Mouse (Mus musculus): ENCODE data around the gene F3. TPM values are rescaled to one million over a fixed set of nuclear protein-coding genes. Genes with fewer than 3 reads are reported as not detected.

Gene F3
- polyA plus RNA-seq, 1 experiment from 2014 or later = 13.0 TPM

- Histone ChIP-seq H3K9me3 (replicated peaks; ENCODE audit: control insufficient read depth, low read length, poor library complexity, severe bottlenecking) (no peaks in the 10 kb centered on the region), H3K4me2 (ENCODE audit: low read length) (no peak overlapping the region), H3K4me1 (ENCODE audit: control insufficient read depth, insufficient read depth, low read length) (no peaks in the 10 kb centered on the region), H3K27ac (ENCODE audit: low read length) (no peak overlapping the region), H3K4me3 (ENCODE audit: low read depth, low read length) (no peak overlapping the region), H3K9ac (ENCODE audit: low read depth, low read length) (no peak overlapping the region), H3K36me3 (ENCODE audit: control insufficient read depth, insufficient read depth, low read length) (no peaks in the 10 kb centered on the region), H3K27me3 (ENCODE audit: control insufficient read depth, insufficient read depth, low read depth, low read length) (no peaks in the 10 kb centered on the region)
- no peak for ATAC-seq
- WGBS = 92% methylated on average over 2 of the region's 2 CpGs
Measured at GRCm38 (mm10) chr3:121714461-121714860, 8.9 kb upstream of the F3 start.

GRCm38 (mm10) chr3:121715336-121715735, 8.0 kb upstream of the F3 start:
- Histone ChIP-seq H3K9ac (ENCODE audit: low read depth, low read length) (no peak overlapping the region), H3K27me3 (ENCODE audit: control insufficient read depth, insufficient read depth, low read depth, low read length) (no peaks in the 10 kb centered on the region), H3K36me3 (ENCODE audit: control insufficient read depth, insufficient read depth, low read length) (no peaks in the 10 kb centered on the region), H3K27ac (ENCODE audit: low read length) (no peak overlapping the region), H3K9me3 (replicated peaks; ENCODE audit: control insufficient read depth, low read length, poor library complexity, severe bottlenecking) (no peaks in the 10 kb centered on the region), H3K4me3 (ENCODE audit: low read depth, low read length) (no peak overlapping the region), H3K4me1 (ENCODE audit: control insufficient read depth, insufficient read depth, low read length) (no peaks in the 10 kb centered on the region), H3K4me2 (ENCODE audit: low read length) (no peak overlapping the region)
- no peak for ATAC-seq

GRCm38 (mm10) chr3:121715741-121716459, 7.4 kb upstream of the F3 start:
- Histone ChIP-seq H3K36me3 (ENCODE audit: control insufficient read depth, insufficient read depth, low read length) (no peaks in the 10 kb centered on the region), H3K27me3 (ENCODE audit: control insufficient read depth, insufficient read depth, low read depth, low read length) (no peaks in the 10 kb centered on the region), H3K9ac (ENCODE audit: low read depth, low read length) (no peak overlapping the region), H3K4me1 (ENCODE audit: control insufficient read depth, insufficient read depth, low read length) (no peaks in the 10 kb centered on the region), H3K9me3 (replicated peaks; ENCODE audit: control insufficient read depth, low read length, poor library complexity, severe bottlenecking) (no peaks in the 10 kb centered on the region), H3K4me2 (ENCODE audit: low read length) (no peak overlapping the region), H3K4me3 (ENCODE audit: low read depth, low read length) (no peak overlapping the region), H3K27ac (ENCODE audit: low read length) (no peak overlapping the region)
- 83% methylated on average over 6 of the region's 6 CpGs for WGBS
- ATAC-seq = no peak

- no peak overlapping the region for H3K27ac ChIP-seq (ENCODE audit: low read length)
- H3K9me3 ChIP-seq (replicated peaks; ENCODE audit: control insufficient read depth, low read length, poor library complexity, severe bottlenecking) = no peaks in the 10 kb centered on the region
- ATAC-seq = no peak
- peaks cover 5% of the 10 kb centered on the region for H3K4me1 ChIP-seq (ENCODE audit: control insufficient read depth, insufficient read depth, low read length)
- no peak overlapping the region for H3K9ac ChIP-seq (ENCODE audit: low read depth, low read length)
- H3K4me3 ChIP-seq (ENCODE audit: low read depth, low read length) = no peak overlapping the region
- no peaks in the 10 kb centered on the region for H3K27me3 ChIP-seq (ENCODE audit: control insufficient read depth, insufficient read depth, low read depth, low read length)
- H3K4me2 ChIP-seq (ENCODE audit: low read length) = no peak overlapping the region
- H3K36me3 ChIP-seq (ENCODE audit: control insufficient read depth, insufficient read depth, low read length) = no peaks in the 10 kb centered on the region
- WGBS = 89% methylated on average over 5 of the region's 5 CpGs
Measured at GRCm38 (mm10) chr3:121716480-121716879, 6.9 kb upstream of the F3 start.

- no peak overlapping the region for H3K9ac ChIP-seq (ENCODE audit: low read depth, low read length)
- H3K27me3 ChIP-seq (ENCODE audit: control insufficient read depth, insufficient read depth, low read depth, low read length) = 0 out of 2 replicates have a peak, but pooled peaks cover 2% of the 10 kb centered on the region
- H3K9me3 ChIP-seq (replicated peaks; ENCODE audit: control insufficient read depth, low read length, poor library complexity, severe bottlenecking) = no peaks in the 10 kb centered on the region
- H3K4me1 ChIP-seq (ENCODE audit: control insufficient read depth, insufficient read depth, low read length) = peaks cover 12% of the 10 kb centered on the region
- H3K4me2 ChIP-seq (ENCODE audit: low read length) = no peak overlapping the region
- H3K4me3 ChIP-seq (ENCODE audit: low read depth, low read length) = no peak overlapping the region
- ATAC-seq = no peak
- no peaks in the 10 kb centered on the region for H3K36me3 ChIP-seq (ENCODE audit: control insufficient read depth, insufficient read depth, low read length)
- WGBS = 84% methylated on average over 8 of the region's 8 CpGs
- H3K27ac ChIP-seq (ENCODE audit: low read length) = no peak overlapping the region
Measured at GRCm38 (mm10) chr3:121718679-121719078, 4.7 kb upstream of the F3 start.

- Histone ChIP-seq H3K27ac (ENCODE audit: low read length) (no peak overlapping the region), H3K4me2 (ENCODE audit: low read length) (no peak overlapping the region), H3K36me3 (ENCODE audit: control insufficient read depth, insufficient read depth, low read length) (no peaks in the 10 kb centered on the region), H3K9ac (ENCODE audit: low read depth, low read length) (no peak overlapping the region), H3K4me1 (ENCODE audit: control insufficient read depth, insufficient read depth, low read length) (peaks cover 12% of the 10 kb centered on the region), H3K9me3 (replicated peaks; ENCODE audit: control insufficient read depth, low read length, poor library complexity, severe bottlenecking) (no peaks in the 10 kb centered on the region), H3K4me3 (ENCODE audit: low read depth, low read length) (no peak overlapping the region), H3K27me3 (ENCODE audit: control insufficient read depth, insufficient read depth, low read depth, low read length) (0 out of 2 replicates have a peak, but pooled peaks cover 2% of the 10 kb centered on the region)
- no peak for ATAC-seq
- 77% methylated on average over 3 of the region's 3 CpGs for WGBS
Measured at GRCm38 (mm10) chr3:121719701-121720100, 3.6 kb upstream of the F3 start.

- no peak for ATAC-seq
- Histone ChIP-seq H3K4me3 (ENCODE audit: low read depth, low read length) (no peak overlapping the region; the same call in 1 of the 2 replicates), H3K27me3 (ENCODE audit: control insufficient read depth, insufficient read depth, low read depth, low read length) (0 out of 2 replicates have a peak, but pooled peaks cover 2% of the 10 kb centered on the region), H3K9ac (ENCODE audit: low read depth, low read length) (no peak overlapping the region), H3K4me2 (ENCODE audit: low read length) (peak overlapping the region; percentile 40), H3K9me3 (replicated peaks; ENCODE audit: control insufficient read depth, low read length, poor library complexity, severe bottlenecking) (no peaks in the 10 kb centered on the region), H3K4me1 (ENCODE audit: control insufficient read depth, insufficient read depth, low read length) (peaks cover 17% of the 10 kb centered on the region), H3K27ac (ENCODE audit: low read length) (peak overlapping the region; percentile 22; the same call in 1 of the 2 replicates), H3K36me3 (ENCODE audit: control insufficient read depth, insufficient read depth, low read length) (no peaks in the 10 kb centered on the region)
- 40% methylated on average over 14 of the region's 14 CpGs for WGBS
Measured at GRCm38 (mm10) chr3:121720801-121721690, 2.3 kb upstream of the F3 start.

- Histone ChIP-seq H3K4me3 (ENCODE audit: low read depth, low read length) (no peak overlapping the region), H3K4me1 (ENCODE audit: control insufficient read depth, insufficient read depth, low read length) (peaks cover 17% of the 10 kb centered on the region), H3K27ac (ENCODE audit: low read length) (no peak overlapping the region), H3K36me3 (ENCODE audit: control insufficient read depth, insufficient read depth, low read length) (no peaks in the 10 kb centered on the region), H3K4me2 (ENCODE audit: low read length) (no peak overlapping the region; the same call in 1 of the 2 replicates), H3K9ac (ENCODE audit: low read depth, low read length) (no peak overlapping the region), H3K27me3 (ENCODE audit: control insufficient read depth, insufficient read depth, low read depth, low read length) (0 out of 2 replicates have a peak, but pooled peaks cover 2% of the 10 kb centered on the region), H3K9me3 (replicated peaks; ENCODE audit: control insufficient read depth, low read length, poor library complexity, severe bottlenecking) (no peaks in the 10 kb centered on the region)
- 51% methylated on average over 7 of the region's 7 CpGs for WGBS
- ATAC-seq = no peak
Measured at GRCm38 (mm10) chr3:121721691-121722070, 1.7 kb upstream of the F3 start.

Measured in midbrain, embryonic 16.5 days (tissue).